Mouse (Mus musculus): ENCODE results near the gene Cdh6. TPM values are rescaled to one million over a fixed set of nuclear protein-coding genes. Genes with fewer than 3 reads are reported as not detected.

Gene Cdh6
- total RNA-seq, 2 experiments from 2014 or later: not detected

- no peak for ATAC-seq (replicated peaks; ENCODE audit: low FRiP score, poor library complexity, severe bottlenecking)
Measured at GRCm38 (mm10) chr15:13171486-13172364, 1.8 kb downstream of the Cdh6 start.

- ATAC-seq (replicated peaks; ENCODE audit: low FRiP score, poor library complexity, severe bottlenecking): no peak
Measured at GRCm38 (mm10) chr15:13165094-13165885, 8.2 kb downstream of the Cdh6 start.

- no peak for ATAC-seq (replicated peaks; ENCODE audit: low FRiP score, poor library complexity, severe bottlenecking)
Measured at GRCm38 (mm10) chr15:13155820-13156219, 17.7 kb downstream of the Cdh6 start.

- no peak for ATAC-seq (replicated peaks; ENCODE audit: low FRiP score, poor library complexity, severe bottlenecking)
Measured at GRCm38 (mm10) chr15:13155418-13155817, 18.1 kb downstream of the Cdh6 start.

- ATAC-seq (replicated peaks; ENCODE audit: low FRiP score, poor library complexity, severe bottlenecking): no peak
Measured at GRCm38 (mm10) chr15:13141983-13142382, 31.5 kb downstream of the Cdh6 start.

GRCm38 (mm10) chr15:13139662-13140061 is 33.8 kb downstream of the Cdh6 start:
- ATAC-seq (replicated peaks; ENCODE audit: low FRiP score, poor library complexity, severe bottlenecking): no peak

- ATAC-seq (replicated peaks; ENCODE audit: low FRiP score, poor library complexity, severe bottlenecking): no peak
Measured at GRCm38 (mm10) chr15:13137166-13137565, 36.3 kb downstream of the Cdh6 start.

GRCm38 (mm10) chr15:13134086-13134485 is 39.4 kb downstream of the Cdh6 start:
- no peak for ATAC-seq (replicated peaks; ENCODE audit: low FRiP score, poor library complexity, severe bottlenecking)

- no peak for ATAC-seq (replicated peaks; ENCODE audit: low FRiP score, poor library complexity, severe bottlenecking)
Measured at GRCm38 (mm10) chr15:13133370-13133769, 40.1 kb downstream of the Cdh6 start.

GRCm38 (mm10) chr15:13132493-13132892 is 41.0 kb downstream of the Cdh6 start:
- ATAC-seq (replicated peaks; ENCODE audit: low FRiP score, poor library complexity, severe bottlenecking): no peak

- ATAC-seq (replicated peaks; ENCODE audit: low FRiP score, poor library complexity, severe bottlenecking): no peak
Measured at GRCm38 (mm10) chr15:13130246-13130645, 43.2 kb downstream of the Cdh6 start.

- ATAC-seq (replicated peaks; ENCODE audit: low FRiP score, poor library complexity, severe bottlenecking): no peak
Measured at GRCm38 (mm10) chr15:13100341-13100740, 73.1 kb downstream of the Cdh6 start.

- ATAC-seq (replicated peaks; ENCODE audit: low FRiP score, poor library complexity, severe bottlenecking): no peak
Measured at GRCm38 (mm10) chr15:13097861-13098260, 75.6 kb downstream of the Cdh6 start.

- no peak for ATAC-seq (replicated peaks; ENCODE audit: low FRiP score, poor library complexity, severe bottlenecking)
Measured at GRCm38 (mm10) chr15:13095406-13095805, 78.1 kb downstream of the Cdh6 start.

- no peak for ATAC-seq (replicated peaks; ENCODE audit: low FRiP score, poor library complexity, severe bottlenecking)
Measured at GRCm38 (mm10) chr15:13094881-13095256, 78.6 kb downstream of the Cdh6 start.

- no peak for ATAC-seq (replicated peaks; ENCODE audit: low FRiP score, poor library complexity, severe bottlenecking)
Measured at GRCm38 (mm10) chr15:13093954-13094880, 79.3 kb downstream of the Cdh6 start.

- ATAC-seq (replicated peaks; ENCODE audit: low FRiP score, poor library complexity, severe bottlenecking): no peak
Measured at GRCm38 (mm10) chr15:13092064-13092463, 81.4 kb downstream of the Cdh6 start.

- ATAC-seq (replicated peaks; ENCODE audit: low FRiP score, poor library complexity, severe bottlenecking): no peak
Measured at GRCm38 (mm10) chr15:13088504-13089058, 84.9 kb downstream of the Cdh6 start.

- ATAC-seq (replicated peaks; ENCODE audit: low FRiP score, poor library complexity, severe bottlenecking): no peak
Measured at GRCm38 (mm10) chr15:13084746-13085145, 88.7 kb downstream of the Cdh6 start.
